25 mouse cellular contexts compared by ENCODE assay signal in the genomic region with DNA sequence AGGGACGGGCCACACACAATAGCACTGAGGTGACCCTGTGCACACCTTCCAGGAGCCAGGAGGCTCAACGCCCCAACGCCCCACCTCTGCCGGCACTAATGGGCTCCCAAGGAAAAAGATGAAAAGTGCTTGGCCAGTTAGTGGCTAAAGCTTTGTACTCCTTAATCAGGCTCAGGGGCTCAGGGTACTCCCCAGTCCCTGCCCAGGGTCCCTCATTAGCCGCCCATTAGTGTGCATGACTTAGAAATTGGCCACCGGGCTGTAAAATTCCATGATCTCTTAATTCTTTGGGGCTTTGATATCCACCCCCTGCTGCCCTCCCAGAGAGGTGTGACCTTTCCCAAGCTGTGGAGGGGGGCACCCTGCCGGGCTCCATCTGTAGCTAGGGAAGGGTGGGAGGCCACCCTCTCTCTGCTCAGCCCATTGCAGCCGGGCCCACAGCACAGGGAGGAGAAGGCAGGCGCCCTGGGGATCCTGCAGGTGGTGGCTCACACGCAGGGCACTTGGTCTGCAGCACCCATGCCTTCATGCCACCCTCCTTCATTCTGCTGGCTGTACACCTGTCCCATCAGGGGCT. TPM values are rescaled to one million over a fixed set of nuclear protein-coding genes. Genes with fewer than 3 reads are reported as not detected.
DNase-seq lines count a peak whose midpoint lies in the region; ATAC-seq lines count a peak whose summit lies in the region.
"Had no signal": no experiment of that assay in that cellular context is flagged by ENCODE, and none has a peak within 500 bp of the region (broad histone marks: within the 10 kb centered on the region; RNA-seq: fewer than 3 reads in every experiment).

No protein-coding gene starts in this region.

- no peak overlapping the region for H3K4me3 ChIP-seq in liver, embryonic 15.5 days (replicated peaks)
- H3K4me3 ChIP-seq in embryonic facial prominence, embryonic 10.5 days = no peak overlapping the region
- H3K4me3 ChIP-seq in forebrain, embryonic 15.5 days = no peak overlapping the region
- H3K4me3 ChIP-seq: heart, embryonic 10.5 days; hindbrain, embryonic 15.5 days; limb, embryonic 13.5 days; neural tube, embryonic 12.5 days had no signal

- WGBS in liver, embryonic 15.5 days (ENCODE audit: insufficient replicate concordance) = 51% methylated on average over 10 of the region's 10 CpGs
- WGBS in embryonic facial prominence, embryonic 10.5 days = 39% methylated on average over 10 of the region's 10 CpGs
- WGBS in forebrain, embryonic 15.5 days = 7% methylated on average over 10 of the region's 10 CpGs

- H3K27me3 ChIP-seq in liver, embryonic 15.5 days = peaks cover 15% of the 10 kb centered on the region; the same call in 1 of the 2 replicates
- 0 out of 2 replicates have a peak, but pooled peaks cover 10% of the 10 kb centered on the region for H3K27me3 ChIP-seq in embryonic facial prominence, embryonic 10.5 days (replicated peaks; ENCODE audit: low read depth, poor library complexity, severe bottlenecking)
- H3K27me3 ChIP-seq in forebrain, embryonic 15.5 days = no peaks in the 10 kb centered on the region
- H3K27me3 ChIP-seq: hindbrain, embryonic 15.5 days; limb, embryonic 13.5 days; neural tube, embryonic 12.5 days; Patski had no signal

- peaks cover 13% of the 10 kb centered on the region for H3K36me3 ChIP-seq in liver, embryonic 15.5 days (replicated peaks)
- peaks cover 37% of the 10 kb centered on the region for H3K36me3 ChIP-seq in embryonic facial prominence, embryonic 10.5 days (replicated peaks)
- H3K36me3 ChIP-seq in forebrain, embryonic 15.5 days = peaks cover 8% of the 10 kb centered on the region

- H3K9ac ChIP-seq in liver, embryonic 15.5 days = no peak overlapping the region
- no peak overlapping the region for H3K9ac ChIP-seq in forebrain, embryonic 15.5 days (replicated peaks)
- H3K9ac ChIP-seq: hindbrain, embryonic 15.5 days; limb, embryonic 13.5 days; neural tube, embryonic 12.5 days had no signal

- no peak for DNase-seq in liver
- peak; percentile 17 for DNase-seq in cerebellum, adult 8-10 months
- no peak for DNase-seq in embryonic facial prominence, embryonic 10.5 days (ENCODE audit: low spot score)
- no peak for DNase-seq in heart, adult 8-10 months (ENCODE audit: low spot score)
- no peak for DNase-seq in embryo, embryonic 9.5 days (ENCODE audit: extremely low spot score)
- no peak for DNase-seq in left cerebral cortex, adult 8-10 months (ENCODE audit: low spot score in 2 of 2)
- DNase-seq: adrenal gland, postnatal 36 days; gastrocnemius, postnatal 36 days; lung, postnatal 14 days; right cerebral cortex, postnatal 14 days; thymus, postnatal 14 days had no signal

- H3K4me1 ChIP-seq in liver, embryonic 15.5 days (replicated peaks) = no peaks in the 10 kb centered on the region
- peaks cover 60% of the 10 kb centered on the region for H3K4me1 ChIP-seq in embryonic facial prominence, embryonic 10.5 days
- peaks cover 9% of the 10 kb centered on the region; the same call in 1 of the 2 replicates for H3K4me1 ChIP-seq in forebrain, embryonic 15.5 days
- H3K4me1 ChIP-seq: hindbrain, embryonic 15.5 days had no signal

- no peak overlapping the region for H3K27ac ChIP-seq in liver, embryonic 15.5 days (replicated peaks)
- H3K27ac ChIP-seq in embryonic facial prominence, embryonic 10.5 days (replicated peaks) = peak overlapping the region; percentile 48; the same call in 1 of the 2 replicates
- H3K27ac ChIP-seq in forebrain, embryonic 15.5 days (replicated peaks) = no peak overlapping the region
- H3K27ac ChIP-seq: heart, embryonic 10.5 days; hindbrain, embryonic 15.5 days; limb, embryonic 13.5 days; neural tube, embryonic 12.5 days had no signal

- no peaks in the 10 kb centered on the region for H3K9me3 ChIP-seq in liver, embryonic 15.5 days (replicated peaks)
- no peaks in the 10 kb centered on the region for H3K9me3 ChIP-seq in embryonic facial prominence, embryonic 10.5 days
- no peaks in the 10 kb centered on the region for H3K9me3 ChIP-seq in forebrain, embryonic 15.5 days
- H3K9me3 ChIP-seq: heart, embryonic 10.5 days; hindbrain, embryonic 15.5 days; limb, embryonic 13.5 days; neural tube, embryonic 12.5 days had no signal

- 0 out of 2 replicates have a peak, but pooled peaks have one; percentile 7 for ATAC-seq in liver, embryonic 15.5 days (ENCODE audit: insufficient read depth)
- peak; percentile 51 for ATAC-seq in forebrain, embryonic 15.5 days (replicated peaks)
- ATAC-seq: activated CD4-positive, CD25-positive, alpha-beta regulatory T cell, adult 4 months; intestine, embryonic 16.5 days; Patski had no signal

- H3K4me2 ChIP-seq in liver, embryonic 15.5 days = no peak overlapping the region
- no peak overlapping the region for H3K4me2 ChIP-seq in forebrain, embryonic 15.5 days (replicated peaks)
- H3K4me2 ChIP-seq: hindbrain, embryonic 15.5 days; limb, embryonic 13.5 days; neural tube, embryonic 12.5 days had no signal

RNA-seq across cellular contexts. Expression of gene Slc38a8, which starts 1.8 kb away (rescaled TPM):
- not detected in 2 replicates for polyA plus RNA-seq in liver, embryonic 15.5 days (2015; fragmentation: Nextera tagmentation; extraction: Ambion mirVana)
- 1.9 and 2.1 TPM in 2 replicates for polyA plus RNA-seq in embryonic facial prominence, embryonic 10.5 days (2016; fragmentation: Nextera tagmentation; extraction: Ambion mirVana)
- not detected in 2 replicates for polyA plus RNA-seq in forebrain, embryonic 15.5 days (2015; fragmentation: Nextera tagmentation; extraction: Ambion mirVana)
- not detected for total RNA-seq in heart, adult 8-10 months (2022)
- under 1 TPM; 0.46 to 0.99 (median 0.71) TPM for total RNA-seq in left cerebral cortex, adult 8-10 months (2022)
- total RNA-seq: gastrocnemius, postnatal 36 days; heart, postnatal 25 days had no signal
- polyA plus RNA-seq: activated CD4-positive, CD25-positive, alpha-beta regulatory T cell, adult 4 months; C2C12; heart, embryonic 10.5 days; kidney, embryonic 16.5 days; liver, embryonic 16.5 days; neural tube, embryonic 12.5 days; Patski; stomach, embryonic 16.5 days had no signal

RNA-seq across cellular contexts. Expression of gene Mbtps1, which starts 55.3 kb away (rescaled TPM):
- 24.7 and 26.3 TPM in 2 replicates for polyA plus RNA-seq in liver, embryonic 15.5 days (2015; fragmentation: Nextera tagmentation; extraction: Ambion mirVana)
- 120 and 121 TPM in 2 replicates for polyA plus RNA-seq in embryonic facial prominence, embryonic 10.5 days (2016; fragmentation: Nextera tagmentation; extraction: Ambion mirVana)
- polyA plus RNA-seq in forebrain, embryonic 15.5 days (2015; fragmentation: Nextera tagmentation; extraction: Ambion mirVana) = 65.8 and 67.8 TPM in 2 replicates
- total RNA-seq in heart, adult 8-10 months (2022) = 10 to 100 TPM; 31.1 to 34.9 (median 33.1) TPM
- 10 to 100 TPM; 73.0 to 83.3 (median 78.8) TPM for total RNA-seq in left cerebral cortex, adult 8-10 months (2022)

RNA-seq across cellular contexts. Expression of gene Necab2, which starts 56.8 kb away (rescaled TPM):
- polyA plus RNA-seq in liver, embryonic 15.5 days (2015; fragmentation: Nextera tagmentation; extraction: Ambion mirVana) = not detected in 2 replicates
- 8.8 and 9.4 TPM in 2 replicates for polyA plus RNA-seq in embryonic facial prominence, embryonic 10.5 days (2016; fragmentation: Nextera tagmentation; extraction: Ambion mirVana)
- 15.7 and 17.9 TPM in 2 replicates for polyA plus RNA-seq in forebrain, embryonic 15.5 days (2015; fragmentation: Nextera tagmentation; extraction: Ambion mirVana)
- not detected for total RNA-seq in heart, adult 8-10 months (2022)
- total RNA-seq in left cerebral cortex, adult 8-10 months (2022) = 10 to 100 TPM; 91.8 to 100.0 (median 96.7) TPM
- total RNA-seq: heart, postnatal 25 days had no signal
- polyA plus RNA-seq: activated CD4-positive, CD25-positive, alpha-beta regulatory T cell, adult 4 months; C2C12 had no signal
